Mouse (Mus musculus): ENCODE data around the gene Mnt. TPM values are rescaled to one million over a fixed set of nuclear protein-coding genes. Genes with fewer than 3 reads are reported as not detected.

Gene Mnt
- polyA plus RNA-seq, 1 experiment = not detected

- no peak overlapping the region for H3K4me3 ChIP-seq (ENCODE audit: insufficient read depth, low read depth, low read length)
- H3K4me1 ChIP-seq (ENCODE audit: control insufficient read depth, insufficient read depth, low read length) = 0 out of 2 replicates have a peak, but pooled peaks cover 5% of the 10 kb centered on the region
- H3K27ac ChIP-seq (ENCODE audit: insufficient read depth, low read depth, low read length) = no peak overlapping the region
- no peak for TF ChIP-seq POLR2A (IDR thresholded peaks at IDR 0.05; ENCODE audit: insufficient read depth, low read depth, low read length)
- no peak for TF ChIP-seq CTCF (IDR thresholded peaks at IDR 0.05; ENCODE audit: insufficient read depth, low read depth, low read length)
- WGBS = 46% methylated on average over 11 of the region's 11 CpGs
Observed at GRCm38 (mm10) chr11:74863471-74863870, 32.8 kb downstream of the Mnt start.

- WGBS = 89% methylated on average over 9 of the region's 9 CpGs
- Histone ChIP-seq H3K27ac (ENCODE audit: insufficient read depth, low read depth, low read length) (no peak overlapping the region), H3K4me3 (ENCODE audit: insufficient read depth, low read depth, low read length) (no peak overlapping the region), H3K4me1 (ENCODE audit: control insufficient read depth, insufficient read depth, low read length) (0 out of 2 replicates have a peak, but pooled peaks cover 5% of the 10 kb centered on the region)
- TF ChIP-seq POLR2A (IDR thresholded peaks at IDR 0.05; ENCODE audit: insufficient read depth, low read depth, low read length) (no peak), CTCF (IDR thresholded peaks at IDR 0.05; ENCODE audit: insufficient read depth, low read depth, low read length) (no peak)
Observed at GRCm38 (mm10) chr11:74864421-74864820, 33.7 kb downstream of the Mnt start.

DNA sequence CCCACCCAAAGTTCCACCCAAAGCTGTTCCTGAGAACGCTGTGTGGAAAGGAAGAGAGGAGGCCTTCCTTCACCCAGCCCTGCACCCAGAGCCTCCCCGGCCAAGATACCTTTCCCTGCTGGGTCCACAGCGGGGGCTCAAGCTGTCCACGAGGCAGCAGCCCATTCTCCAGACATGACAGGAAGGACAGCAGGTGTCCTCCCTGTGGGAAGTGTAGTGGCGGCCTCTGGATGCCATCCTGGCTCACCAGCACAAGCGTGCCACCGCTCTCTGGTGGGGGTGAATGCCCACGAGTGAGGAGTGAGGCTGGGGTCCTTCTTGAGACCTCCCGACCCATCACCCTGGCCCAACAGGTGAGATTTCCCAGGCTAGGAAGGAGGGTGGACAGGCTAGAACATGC is 34.5 kb downstream of the Mnt start:
- no peak overlapping the region for H3K27ac ChIP-seq (ENCODE audit: insufficient read depth, low read depth, low read length)
- TF ChIP-seq CTCF (IDR thresholded peaks at IDR 0.05; ENCODE audit: insufficient read depth, low read depth, low read length) (no peak), POLR2A (IDR thresholded peaks at IDR 0.05; ENCODE audit: insufficient read depth, low read depth, low read length) (no peak)
- no peak overlapping the region for H3K4me3 ChIP-seq (ENCODE audit: insufficient read depth, low read depth, low read length)
- H3K4me1 ChIP-seq (ENCODE audit: control insufficient read depth, insufficient read depth, low read length) = 0 out of 2 replicates have a peak, but pooled peaks cover 5% of the 10 kb centered on the region
- 86% methylated on average over 9 of the region's 9 CpGs for WGBS

- no peak for TF ChIP-seq POLR2A (IDR thresholded peaks at IDR 0.05; ENCODE audit: insufficient read depth, low read depth, low read length)
- TF ChIP-seq CTCF (IDR thresholded peaks at IDR 0.05; ENCODE audit: insufficient read depth, low read depth, low read length) = no peak
- WGBS = 57% methylated on average over 4 of the region's 4 CpGs
- Histone ChIP-seq H3K4me1 (ENCODE audit: control insufficient read depth, insufficient read depth, low read length) (peaks cover 15% of the 10 kb centered on the region), H3K27ac (ENCODE audit: insufficient read depth, low read depth, low read length) (no peak overlapping the region), H3K4me3 (ENCODE audit: insufficient read depth, low read depth, low read length) (no peak overlapping the region)
Observed at GRCm38 (mm10) chr11:74866640-74867039, 35.9 kb downstream of the Mnt start.

DNA sequence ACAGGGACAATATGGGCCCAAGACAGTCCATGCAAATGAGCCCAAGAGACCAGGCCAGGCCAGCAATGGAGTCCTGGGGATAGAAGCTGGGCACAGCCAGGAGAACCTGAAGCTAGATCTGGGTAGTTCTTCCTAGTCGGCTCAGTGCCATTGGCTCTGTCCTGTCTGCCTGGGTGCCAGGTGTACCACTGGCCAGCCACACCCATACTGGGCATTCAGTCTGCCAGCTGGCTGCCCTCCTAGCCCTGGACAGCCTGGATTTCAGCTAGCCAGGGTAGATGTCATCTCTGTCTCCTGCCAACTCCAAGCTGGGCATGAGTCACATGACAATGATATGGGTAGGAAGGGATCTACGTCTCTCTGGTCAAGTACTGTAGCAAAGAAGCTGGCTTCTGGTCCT is 36.5 kb downstream of the Mnt start:
- TF ChIP-seq CTCF (IDR thresholded peaks at IDR 0.05; ENCODE audit: insufficient read depth, low read depth, low read length) (no peak), POLR2A (IDR thresholded peaks at IDR 0.05; ENCODE audit: insufficient read depth, low read depth, low read length) (no peak)
- 77% methylated on average over 2 of the region's 2 CpGs for WGBS
- peaks cover 15% of the 10 kb centered on the region for H3K4me1 ChIP-seq (ENCODE audit: control insufficient read depth, insufficient read depth, low read length)
- H3K27ac ChIP-seq (ENCODE audit: insufficient read depth, low read depth, low read length) = no peak overlapping the region
- H3K4me3 ChIP-seq (ENCODE audit: insufficient read depth, low read depth, low read length) = no peak overlapping the region

GRCm38 (mm10) chr11:74868046-74868760 is 37.5 kb downstream of the Mnt start:
- no peak overlapping the region for H3K4me3 ChIP-seq (ENCODE audit: insufficient read depth, low read depth, low read length)
- TF ChIP-seq POLR2A (IDR thresholded peaks at IDR 0.05; ENCODE audit: insufficient read depth, low read depth, low read length) = no peak
- TF ChIP-seq CTCF (IDR thresholded peaks at IDR 0.05; ENCODE audit: insufficient read depth, low read depth, low read length) = no peak
- peaks cover 15% of the 10 kb centered on the region for H3K4me1 ChIP-seq (ENCODE audit: control insufficient read depth, insufficient read depth, low read length)
- 85% methylated on average over 13 of the region's 13 CpGs for WGBS
- H3K27ac ChIP-seq (ENCODE audit: insufficient read depth, low read depth, low read length) = no peak overlapping the region

DNA sequence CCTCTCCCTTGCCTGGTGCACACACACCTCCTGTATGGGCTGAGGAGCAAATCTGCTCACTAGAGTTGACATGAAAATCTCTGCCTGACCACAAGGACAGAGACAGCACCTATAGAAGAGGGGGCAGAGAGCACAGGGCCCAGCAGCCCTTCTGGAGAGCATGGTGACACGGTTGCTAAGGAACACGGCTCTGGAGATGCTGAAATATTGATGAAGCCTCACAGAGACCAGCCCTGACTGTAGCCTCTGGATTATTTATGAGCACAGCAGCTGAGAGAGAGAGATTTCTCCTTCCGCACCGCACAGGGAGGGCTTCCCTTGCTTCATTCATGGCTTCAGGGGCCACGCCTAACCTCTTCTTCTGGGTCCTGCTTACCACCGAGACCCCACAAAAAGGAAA is 38.9 kb downstream of the Mnt start:
- Histone ChIP-seq H3K4me1 (ENCODE audit: control insufficient read depth, insufficient read depth, low read length) (peaks cover 16% of the 10 kb centered on the region), H3K4me3 (ENCODE audit: insufficient read depth, low read depth, low read length) (no peak overlapping the region), H3K27ac (ENCODE audit: insufficient read depth, low read depth, low read length) (no peak overlapping the region)
- TF ChIP-seq CTCF (IDR thresholded peaks at IDR 0.05; ENCODE audit: insufficient read depth, low read depth, low read length) (no peak), POLR2A (IDR thresholded peaks at IDR 0.05; ENCODE audit: insufficient read depth, low read depth, low read length) (no peak)
- 88% methylated on average over 6 of the region's 6 CpGs for WGBS

DNA sequence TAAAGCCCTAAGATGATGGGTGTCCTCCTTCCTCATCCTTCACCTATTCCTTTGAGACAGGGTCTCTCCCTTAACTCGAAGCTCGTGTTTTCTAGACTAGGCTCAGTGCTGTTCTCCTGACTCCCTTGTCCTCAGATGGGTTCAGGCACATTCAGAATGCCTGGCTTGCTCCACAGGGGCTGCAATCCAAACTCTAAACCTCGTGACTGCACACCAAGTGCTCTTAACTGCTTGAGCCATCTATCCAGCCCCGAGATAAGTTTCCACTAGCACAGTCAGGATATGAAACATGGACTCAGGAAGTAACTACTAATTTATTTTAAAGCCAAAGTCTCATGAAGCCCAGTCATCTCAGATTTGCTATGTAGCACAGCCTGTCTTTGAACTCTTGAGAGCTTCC is 39.8 kb downstream of the Mnt start:
- WGBS = 65% methylated on average over 4 of the region's 4 CpGs
- Histone ChIP-seq H3K4me3 (ENCODE audit: insufficient read depth, low read depth, low read length) (no peak overlapping the region), H3K4me1 (ENCODE audit: control insufficient read depth, insufficient read depth, low read length) (peaks cover 20% of the 10 kb centered on the region), H3K27ac (ENCODE audit: insufficient read depth, low read depth, low read length) (no peak overlapping the region)
- TF ChIP-seq POLR2A (IDR thresholded peaks at IDR 0.05; ENCODE audit: insufficient read depth, low read depth, low read length) (no peak), CTCF (IDR thresholded peaks at IDR 0.05; ENCODE audit: insufficient read depth, low read depth, low read length) (no peak)

DNA sequence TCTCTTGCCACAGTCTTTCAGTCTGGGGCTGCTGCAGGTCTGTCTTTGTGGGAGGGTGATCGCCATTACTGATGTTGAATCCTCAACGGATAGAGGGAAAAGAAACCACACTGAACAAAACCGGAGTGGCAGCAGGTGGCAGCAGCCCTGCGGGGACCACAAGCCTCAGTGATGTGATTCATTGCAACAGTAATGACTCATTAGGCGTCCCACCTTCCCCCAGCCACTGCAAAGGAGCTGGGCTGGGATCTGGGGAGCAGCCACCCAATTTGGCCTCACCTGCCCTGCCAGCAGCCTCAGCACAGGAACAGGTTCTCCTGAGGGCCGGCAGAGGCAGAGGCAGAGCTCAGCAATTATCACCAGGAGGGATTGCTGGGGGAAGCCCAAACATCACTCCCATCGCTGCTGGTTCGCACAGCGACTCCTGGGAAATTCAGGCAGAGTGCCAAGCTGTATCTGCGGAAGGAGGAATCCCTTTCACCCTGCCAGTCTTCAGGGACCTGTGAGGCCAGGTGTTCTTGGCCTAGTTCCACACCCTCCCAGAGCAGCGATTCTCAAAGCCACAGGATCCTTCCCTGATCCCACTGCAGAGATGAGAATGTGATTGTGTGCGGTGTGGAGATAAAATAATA is 40.4 kb downstream of the Mnt start:
- TF ChIP-seq CTCF (IDR thresholded peaks at IDR 0.05; ENCODE audit: insufficient read depth, low read depth, low read length) (no peak), POLR2A (IDR thresholded peaks at IDR 0.05; ENCODE audit: insufficient read depth, low read depth, low read length) (no peak)
- Histone ChIP-seq H3K27ac (ENCODE audit: insufficient read depth, low read depth, low read length) (peak overlapping the region; percentile 23; the same call in 1 of the 2 replicates), H3K4me1 (ENCODE audit: control insufficient read depth, insufficient read depth, low read length) (peaks cover 20% of the 10 kb centered on the region), H3K4me3 (ENCODE audit: insufficient read depth, low read depth, low read length) (no peak overlapping the region; the same call in 1 of the 2 replicates)
- 13% methylated on average over 12 of the region's 12 CpGs for WGBS
